Mouse (Mus musculus) 416B (cell line): ENCODE measurements around the gene Gm14444.
"Not testable (repeated sequence)": the region's sequence is repeated elsewhere in the genome, so short reads cannot be mapped to it uniquely, and the experiment has no call there.

Source experiments
- DNase-seq: peaks from one replicate; pipeline ENCODE4 v3.0.0; 2011; ENCODE audit warnings: low read depth

Gm14444 gene

DNA sequence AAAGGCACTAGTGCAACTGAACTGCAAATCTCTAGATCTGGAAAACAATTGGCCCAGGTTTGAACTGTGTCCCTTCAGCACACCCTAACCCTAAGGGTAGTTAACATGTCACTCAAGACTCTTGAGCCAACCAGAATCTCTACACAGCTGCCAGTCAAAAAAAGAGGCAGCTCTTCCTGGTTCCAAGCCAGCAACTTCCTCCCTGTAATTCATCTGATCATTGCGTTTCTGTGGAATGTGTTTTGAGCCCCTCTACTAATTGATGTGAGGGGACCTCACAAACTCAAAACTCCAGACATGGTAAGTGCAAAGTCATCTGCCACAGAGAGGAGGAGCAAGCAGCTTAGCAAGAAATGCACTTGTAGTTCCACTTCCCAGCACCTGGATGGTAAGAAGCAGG lies at the start of gene Gm14444:
Gm14444 (plus strand) TSS at position 220 of the 400 bp plus-strand sequence.
- DNase-seq, result not testable (repeated sequence)

DNA sequence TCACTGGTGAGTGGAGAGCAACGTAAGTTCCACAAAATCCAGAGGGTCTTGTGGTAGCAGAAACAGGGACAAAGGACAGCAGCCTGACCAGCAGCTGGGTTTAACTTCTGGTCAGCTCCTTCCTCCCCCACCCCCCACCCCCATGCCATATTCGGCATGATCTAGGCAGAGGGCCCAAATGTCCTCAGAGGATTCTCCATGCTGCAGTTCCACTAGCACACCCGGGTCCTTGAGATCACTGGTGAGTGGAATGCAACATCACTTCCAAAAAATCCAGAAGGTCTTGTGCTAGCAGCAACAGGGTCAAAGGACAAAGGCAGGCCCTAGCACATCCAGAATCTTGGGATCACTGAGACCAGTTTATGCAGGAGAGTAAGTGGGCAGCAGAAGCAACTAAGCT lies 44.6 kb upstream of the Gm14444 start:
- DNase-seq, result not testable (repeated sequence)

DNA sequence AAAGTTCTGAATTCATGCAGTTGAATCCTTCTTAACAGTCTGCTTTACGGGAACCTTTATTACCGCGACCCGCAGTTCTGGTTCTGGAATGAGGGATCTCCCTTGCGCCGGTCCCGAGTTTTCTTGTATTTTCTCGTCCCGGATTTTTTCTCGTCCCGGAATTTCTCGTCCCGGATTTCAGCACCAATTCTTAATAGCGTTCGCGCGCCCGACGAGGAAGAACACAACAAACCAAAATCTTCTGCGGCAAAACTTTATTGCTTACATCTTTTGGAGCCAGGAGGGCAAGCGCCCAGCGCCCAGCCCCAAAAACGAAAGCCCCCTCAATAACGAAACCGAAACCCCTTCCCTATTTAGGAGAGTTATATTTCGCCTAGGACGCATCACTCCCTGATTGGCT lies 34.2 kb downstream of the Gm14444 start:
- DNase-seq, result not testable (repeated sequence)

DNA sequence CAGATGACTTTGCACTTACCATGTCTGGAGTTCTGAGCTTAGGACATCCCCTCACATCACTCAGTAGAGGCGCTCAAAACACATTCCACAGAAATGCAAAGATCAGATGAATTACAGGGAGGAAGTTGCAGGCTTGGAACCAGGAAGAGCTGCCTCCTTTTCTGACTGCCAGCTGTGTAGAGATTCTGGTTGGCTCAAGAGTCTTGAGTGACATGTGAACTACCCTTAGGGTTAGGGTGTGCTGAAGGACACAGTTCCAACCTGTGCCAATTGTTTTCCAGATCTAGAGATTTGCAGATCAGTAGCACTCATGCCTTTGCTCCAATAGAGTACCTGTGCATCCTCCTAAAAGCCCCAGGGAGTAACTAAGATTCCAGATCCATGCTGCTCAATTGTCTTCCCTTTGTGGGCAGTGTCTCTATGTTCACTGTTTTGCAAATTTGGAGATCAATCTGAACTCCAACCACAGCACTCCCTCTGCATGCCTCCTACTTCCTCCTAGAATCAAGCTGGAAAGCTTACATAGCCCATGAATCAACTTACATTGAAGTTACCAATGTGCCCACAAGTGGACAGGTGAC lies 57.7 kb downstream of the Gm14444 start, which contains the start of gene Gm14393:
Gm14393 (minus strand) TSS at position 101 of the 581 bp plus-strand sequence.
- DNase-seq, result not testable (repeated sequence)
